Mouse (Mus musculus): ENCODE measurements around the gene Gabbr2. TPM values are rescaled to one million over a fixed set of nuclear protein-coding genes. Genes with fewer than 3 reads are reported as not detected.

The Gabbr2 gene
- polyA plus RNA-seq, 1 experiment from 2014 or later: 0.04 TPM

DNA sequence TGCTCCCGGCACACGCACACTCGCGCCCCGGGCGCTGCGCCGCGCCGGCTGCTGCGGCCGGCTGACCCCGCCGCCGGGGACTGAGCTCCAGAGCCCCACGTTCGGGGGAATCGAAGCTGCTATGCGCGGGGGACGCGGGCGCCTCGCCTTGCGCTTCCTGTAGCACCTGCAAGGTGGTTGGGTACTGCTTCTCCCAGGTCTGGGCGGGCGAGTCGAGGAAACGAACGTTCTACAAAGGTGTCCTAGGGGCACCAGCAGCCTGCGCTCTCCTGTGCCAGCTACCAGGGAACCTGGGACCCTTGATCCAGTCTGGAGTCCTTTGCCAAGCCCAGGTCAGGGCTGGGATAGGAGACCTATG, 265 bp upstream of the Gabbr2 start:
- ATAC-seq (ENCODE audit: low FRiP score, low TSS enrichment): no peak
- WGBS: under 1% methylated on average over 29 of the region's 31 CpGs

GRCm38 (mm10) chr4:46990281-46991015, 1.2 kb downstream of the Gabbr2 start:
- no peak overlapping the region for H3K9ac ChIP-seq (ENCODE audit: low read length)
- H3K27ac ChIP-seq (replicated peaks): no peak overlapping the region
- peaks cover 25% of the 10 kb centered on the region for H3K27me3 ChIP-seq (ENCODE audit: control insufficient read depth, insufficient read depth, low read length)
- ATAC-seq (ENCODE audit: low FRiP score, low TSS enrichment): no peak; the same call in 1 of the 2 replicates
- H3K9me3 ChIP-seq (ENCODE audit: control insufficient read depth, low read length): no peaks in the 10 kb centered on the region
- H3K4me3 ChIP-seq (ENCODE audit: low read depth, low read length): 0 out of 2 replicates have a peak overlapping the region, but pooled peaks have one; percentile 45
- TF ChIP-seq CTCF (IDR thresholded peaks at IDR 0.05; ENCODE audit: low read depth): no peak
- no peak for TF ChIP-seq EP300 (optimal IDR thresholded peaks at IDR 0.05)
- 6% methylated on average over 25 of the region's 29 CpGs for WGBS
- DNase-seq (ENCODE audit: low spot score): no peak
- no peaks in the 10 kb centered on the region for H3K4me1 ChIP-seq (replicated peaks; ENCODE audit: control insufficient read depth, insufficient read depth)
- H3K36me3 ChIP-seq (ENCODE audit: control insufficient read depth, insufficient read depth, low read length): no peaks in the 10 kb centered on the region
- H3K4me2 ChIP-seq (replicated peaks; ENCODE audit: low read depth): no peak overlapping the region

More for the DNA sequence above, 265 bp upstream of the Gabbr2 start:
- Histone ChIP-seq H3K36me3 (ENCODE audit: control insufficient read depth, insufficient read depth, low read length) (no peaks in the 10 kb centered on the region), H3K9ac (ENCODE audit: low read length) (no peak overlapping the region), H3K4me2 (replicated peaks; ENCODE audit: low read depth) (peak overlapping the region; percentile 73), H3K4me3 (ENCODE audit: low read depth, low read length) (peak overlapping the region; percentile 45), H3K4me1 (replicated peaks; ENCODE audit: control insufficient read depth, insufficient read depth) (no peaks in the 10 kb centered on the region), H3K27me3 (ENCODE audit: control insufficient read depth, insufficient read depth, low read length) (peaks cover 25% of the 10 kb centered on the region), H3K27ac (replicated peaks) (no peak overlapping the region), H3K9me3 (ENCODE audit: control insufficient read depth, low read length) (no peaks in the 10 kb centered on the region)
- DNase-seq (ENCODE audit: low spot score): no peak
- no peak for TF ChIP-seq EP300 (optimal IDR thresholded peaks at IDR 0.05)
- TF ChIP-seq CTCF (IDR thresholded peaks at IDR 0.05; ENCODE audit: low read depth): no peak

- Histone ChIP-seq H3K9ac (ENCODE audit: low read length) (no peak overlapping the region), H3K27me3 (ENCODE audit: control insufficient read depth, insufficient read depth, low read length) (peaks cover 25% of the 10 kb centered on the region), H3K27ac (replicated peaks) (no peak overlapping the region), H3K4me3 (ENCODE audit: low read depth, low read length) (no peak overlapping the region), H3K9me3 (ENCODE audit: control insufficient read depth, low read length) (no peaks in the 10 kb centered on the region), H3K4me1 (replicated peaks; ENCODE audit: control insufficient read depth, insufficient read depth) (no peaks in the 10 kb centered on the region), H3K4me2 (replicated peaks; ENCODE audit: low read depth) (no peak overlapping the region), H3K36me3 (ENCODE audit: control insufficient read depth, insufficient read depth, low read length) (no peaks in the 10 kb centered on the region)
- ATAC-seq (ENCODE audit: low FRiP score, low TSS enrichment) (no peak), DNase-seq (ENCODE audit: low spot score) (no peak)
- 2% methylated on average over 17 of the region's 17 CpGs for WGBS
- TF ChIP-seq EP300 (optimal IDR thresholded peaks at IDR 0.05) (no peak), CTCF (IDR thresholded peaks at IDR 0.05; ENCODE audit: low read depth) (peak; percentile 62)
These were observed 1.8 kb downstream of the Gabbr2 start for GRCm38 (mm10) chr4:46989842-46990241.

GRCm38 (mm10) chr4:46988824-46989223, 2.8 kb downstream of the Gabbr2 start:
- TF ChIP-seq CTCF (IDR thresholded peaks at IDR 0.05; ENCODE audit: low read depth) (no peak), EP300 (optimal IDR thresholded peaks at IDR 0.05) (no peak)
- Histone ChIP-seq H3K4me1 (replicated peaks; ENCODE audit: control insufficient read depth, insufficient read depth) (no peaks in the 10 kb centered on the region), H3K36me3 (ENCODE audit: control insufficient read depth, insufficient read depth, low read length) (no peaks in the 10 kb centered on the region), H3K4me3 (ENCODE audit: low read depth, low read length) (no peak overlapping the region), H3K9ac (ENCODE audit: low read length) (no peak overlapping the region), H3K27ac (replicated peaks) (no peak overlapping the region), H3K9me3 (ENCODE audit: control insufficient read depth, low read length) (no peaks in the 10 kb centered on the region), H3K4me2 (replicated peaks; ENCODE audit: low read depth) (no peak overlapping the region), H3K27me3 (ENCODE audit: control insufficient read depth, insufficient read depth, low read length) (peaks cover 25% of the 10 kb centered on the region)
- DNase-seq (ENCODE audit: low spot score): no peak
- 59% methylated on average over 4 of the region's 4 CpGs for WGBS
- ATAC-seq (ENCODE audit: low FRiP score, low TSS enrichment): no peak

- Histone ChIP-seq H3K27me3 (ENCODE audit: control insufficient read depth, insufficient read depth, low read length) (peaks cover 25% of the 10 kb centered on the region), H3K4me2 (replicated peaks; ENCODE audit: low read depth) (no peak overlapping the region), H3K9me3 (ENCODE audit: control insufficient read depth, low read length) (no peaks in the 10 kb centered on the region), H3K4me1 (replicated peaks; ENCODE audit: control insufficient read depth, insufficient read depth) (no peaks in the 10 kb centered on the region), H3K36me3 (ENCODE audit: control insufficient read depth, insufficient read depth, low read length) (no peaks in the 10 kb centered on the region), H3K27ac (replicated peaks) (no peak overlapping the region), H3K9ac (ENCODE audit: low read length) (no peak overlapping the region), H3K4me3 (ENCODE audit: low read depth, low read length) (no peak overlapping the region)
- no peak for DNase-seq (ENCODE audit: low spot score)
- TF ChIP-seq EP300 (optimal IDR thresholded peaks at IDR 0.05) (no peak), CTCF (IDR thresholded peaks at IDR 0.05; ENCODE audit: low read depth) (no peak)
- ATAC-seq (ENCODE audit: low FRiP score, low TSS enrichment): no peak
- WGBS: 45% methylated on average over 3 of the region's 3 CpGs
These were observed 3.4 kb downstream of the Gabbr2 start for GRCm38 (mm10) chr4:46988257-46988656.

DNA sequence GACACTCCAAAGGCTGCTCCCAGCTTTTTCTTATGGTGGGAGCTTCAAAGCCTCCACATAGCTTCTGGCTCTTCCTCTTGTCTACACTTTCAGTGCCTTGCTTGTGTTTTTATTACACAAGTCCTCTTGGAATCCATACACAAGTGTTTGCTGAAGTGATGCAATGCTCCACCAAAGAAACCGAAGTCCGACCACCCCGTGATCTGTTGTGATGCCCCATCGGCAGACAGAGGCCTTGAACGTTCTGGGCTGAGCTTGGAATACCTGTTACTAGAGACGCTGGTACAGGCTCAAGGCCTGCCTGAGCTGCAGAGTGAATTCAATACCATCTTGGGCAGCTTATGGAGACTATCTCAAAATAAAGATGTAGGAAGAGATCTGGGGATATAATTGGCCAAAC, 3.9 kb downstream of the Gabbr2 start:
- ATAC-seq (ENCODE audit: low FRiP score, low TSS enrichment) (no peak), DNase-seq (ENCODE audit: low spot score) (no peak)
- WGBS: 89% methylated on average over 6 of the region's 6 CpGs
- Histone ChIP-seq H3K27me3 (ENCODE audit: control insufficient read depth, insufficient read depth, low read length) (peaks cover 24% of the 10 kb centered on the region), H3K4me1 (replicated peaks; ENCODE audit: control insufficient read depth, insufficient read depth) (no peaks in the 10 kb centered on the region), H3K4me3 (ENCODE audit: low read depth, low read length) (no peak overlapping the region), H3K9ac (ENCODE audit: low read length) (no peak overlapping the region), H3K36me3 (ENCODE audit: control insufficient read depth, insufficient read depth, low read length) (no peaks in the 10 kb centered on the region), H3K9me3 (ENCODE audit: control insufficient read depth, low read length) (no peaks in the 10 kb centered on the region), H3K27ac (replicated peaks) (no peak overlapping the region), H3K4me2 (replicated peaks; ENCODE audit: low read depth) (no peak overlapping the region)
- TF ChIP-seq CTCF (IDR thresholded peaks at IDR 0.05; ENCODE audit: low read depth) (no peak), EP300 (optimal IDR thresholded peaks at IDR 0.05) (no peak)

All from stomach, postnatal 0 days (tissue).